Mouse (Mus musculus) embryonic facial prominence, embryonic 12.5 days (tissue): Measurements from ENCODE around the gene Abhd11. TPM values are rescaled to one million over a fixed set of nuclear protein-coding genes. Genes with fewer than 3 reads are reported as not detected.
A peak's percentile ranks its signal among the peaks of the same experiment; 100 is the strongest.

Source experiments
- ATAC-seq: fragments of 200-750 bp; cut with Nextera tagmentation; 2 replicates; pipeline ENCODE4 v1.8.0; 2017; ENCODE audit not compliant: insufficient number of reproducible peaks, insufficient read depth, low FRiP score, low TSS enrichment
- H3K27ac ChIP-seq: fragments of 300-500 bp; sonication (generic); 2 replicates; pipeline ENCODE4 v1.5.1; 2016; ENCODE audit warnings: mild to moderate bottlenecking
- H3K27me3 ChIP-seq: fragments of 300-500 bp; sonication (generic); 2 replicates; pipeline ENCODE4 v1.6.1; 2016; ENCODE audit warnings: mild to moderate bottlenecking, moderate library complexity
- H3K36me3 ChIP-seq: fragments of 300-500 bp; sonication (generic); 2 replicates; pipeline ENCODE4 v1.6.1; 2016; ENCODE audit warnings: mild to moderate bottlenecking
- H3K4me1 ChIP-seq: fragments of 300-500 bp; sonication (generic); 2 replicates; pipeline ENCODE4 v1.6.1; 2016
- H3K4me2 ChIP-seq: fragments of 300-500 bp; sonication (generic); replicated peaks from 2 replicates; pipeline ENCODE4 v1.6.1; 2016; ENCODE audit warnings: mild to moderate bottlenecking, moderate library complexity
- H3K4me3 ChIP-seq: fragments of 300-500 bp; sonication (generic); 2 replicates; pipeline ENCODE4 v1.5.1; 2016; ENCODE audit warnings: mild to moderate bottlenecking
- H3K9ac ChIP-seq: fragments of 300-500 bp; sonication (generic); 2 replicates; pipeline ENCODE4 v1.6.1; 2016; ENCODE audit warnings: mild to moderate bottlenecking, moderate library complexity
- H3K9me3 ChIP-seq: fragments of 300-500 bp; sonication (generic); 2 replicates; pipeline ENCODE4 v1.6.1; 2016; ENCODE audit warnings: mild to moderate bottlenecking, moderate library complexity
- WGBS: fragments of 180-500 bp; shearing (Covaris S2); methylation state at CpG from one replicate; pipeline ENCODE4 v1.1.7; 2016; 5-methylcytosine and 5-hydroxymethylcytosine counted together
- polyA plus RNA-seq: library from polyadenylated mRNA; unstranded; fragments of >200 nt; fragmentation: Nextera tagmentation; extraction: Ambion mirVana; gene quantifications from 2 replicates; pipeline ENCODE4 v1.2.1, GENCODE M21; 2016

Abhd11 gene
- polyA plus RNA-seq, 1 experiment from 2014 or later: 51.9 TPM

DNA sequence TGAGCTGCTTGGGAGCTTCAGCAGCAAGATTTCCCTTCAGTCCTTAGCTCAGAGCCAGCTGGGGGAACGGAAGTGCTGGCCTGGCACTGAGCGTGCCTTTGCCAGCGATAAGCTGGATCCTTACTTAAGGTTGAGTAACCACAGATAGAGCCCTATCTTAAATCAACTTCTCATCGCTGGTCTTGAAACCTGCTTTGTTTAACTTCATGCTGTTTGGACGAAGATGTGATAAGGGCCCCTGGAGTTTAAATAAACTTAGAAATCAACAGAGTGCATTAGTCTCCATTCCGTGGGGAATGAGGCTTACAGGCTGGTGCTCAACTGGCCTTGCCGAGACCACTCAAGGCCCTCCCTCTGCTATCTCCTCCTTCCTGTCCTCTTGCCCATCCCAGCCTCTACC lies 34.7 kb upstream of the Abhd11 start:
- 60% methylated on average over 7 of the region's 7 CpGs for WGBS
- Histone ChIP-seq H3K9ac (no peak overlapping the region), H3K4me1 (no peaks in the 10 kb centered on the region), H3K4me2 (no peak overlapping the region), H3K4me3 (no peak overlapping the region), H3K27me3 (no peaks in the 10 kb centered on the region), H3K9me3 (no peaks in the 10 kb centered on the region), H3K36me3 (no peaks in the 10 kb centered on the region), H3K27ac (no peak overlapping the region)
- ATAC-seq: no peak

DNA sequence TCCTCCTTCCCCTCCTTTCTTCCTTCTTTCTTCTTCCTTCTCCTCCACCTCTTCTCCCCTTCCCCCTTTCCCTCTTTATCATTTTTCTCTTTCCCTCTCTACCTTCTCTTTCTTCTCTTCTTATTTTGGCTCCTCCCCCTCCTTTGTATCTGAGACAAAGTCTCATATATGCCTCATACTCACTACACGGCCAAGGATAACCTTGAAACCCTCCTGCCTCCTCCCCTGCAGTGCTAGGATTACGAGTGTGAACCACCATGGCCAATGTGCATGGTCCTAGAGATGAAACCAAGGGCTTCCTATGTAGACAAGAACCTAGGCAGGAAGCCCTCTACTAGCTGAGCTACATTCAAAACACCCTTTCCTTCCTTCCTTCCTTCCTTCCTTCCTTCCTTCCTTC lies 34.0 kb upstream of the Abhd11 start:
- no peaks in the 10 kb centered on the region for H3K9me3 ChIP-seq
- WGBS: 62% methylated on average over 2 of the region's 2 CpGs
- no peak for ATAC-seq

DNA sequence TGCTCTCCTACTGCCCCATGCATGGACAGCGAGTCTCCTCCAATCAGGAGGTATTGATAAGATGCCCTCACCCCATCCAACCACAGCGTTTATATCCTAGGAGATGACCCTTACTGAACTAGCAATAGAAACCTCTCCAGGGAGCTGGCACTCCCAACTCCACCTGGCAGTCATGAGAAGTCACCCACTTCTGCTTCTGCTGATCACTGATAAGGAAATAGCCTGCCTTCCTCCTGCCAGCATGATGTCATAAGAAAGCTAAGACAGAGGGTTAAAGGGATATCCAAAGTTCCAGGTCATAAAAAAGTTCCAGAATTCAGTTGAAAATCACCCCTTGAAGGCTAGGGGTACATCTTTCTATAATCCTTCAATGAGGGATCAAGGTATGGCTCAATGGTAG lies 32.8 kb upstream of the Abhd11 start:
- ATAC-seq: no peak
- H3K4me3 ChIP-seq: no peak overlapping the region
- no peaks in the 10 kb centered on the region for H3K9me3 ChIP-seq
- H3K27ac ChIP-seq: no peak overlapping the region
- no peaks in the 10 kb centered on the region for H3K36me3 ChIP-seq
- H3K9ac ChIP-seq: no peak overlapping the region
- 90% methylated on average over 2 of the region's 2 CpGs for WGBS
- no peaks in the 10 kb centered on the region for H3K4me1 ChIP-seq
- no peaks in the 10 kb centered on the region for H3K27me3 ChIP-seq
- H3K4me2 ChIP-seq: no peak overlapping the region

More for the DNA sequence above, 34.0 kb upstream of the Abhd11 start:
- H3K27ac ChIP-seq: no peak overlapping the region
- H3K36me3 ChIP-seq: no peaks in the 10 kb centered on the region
- no peak overlapping the region for H3K4me3 ChIP-seq
- no peak overlapping the region for H3K9ac ChIP-seq
- H3K4me1 ChIP-seq: no peaks in the 10 kb centered on the region
- no peak overlapping the region for H3K4me2 ChIP-seq
- no peaks in the 10 kb centered on the region for H3K27me3 ChIP-seq

DNA sequence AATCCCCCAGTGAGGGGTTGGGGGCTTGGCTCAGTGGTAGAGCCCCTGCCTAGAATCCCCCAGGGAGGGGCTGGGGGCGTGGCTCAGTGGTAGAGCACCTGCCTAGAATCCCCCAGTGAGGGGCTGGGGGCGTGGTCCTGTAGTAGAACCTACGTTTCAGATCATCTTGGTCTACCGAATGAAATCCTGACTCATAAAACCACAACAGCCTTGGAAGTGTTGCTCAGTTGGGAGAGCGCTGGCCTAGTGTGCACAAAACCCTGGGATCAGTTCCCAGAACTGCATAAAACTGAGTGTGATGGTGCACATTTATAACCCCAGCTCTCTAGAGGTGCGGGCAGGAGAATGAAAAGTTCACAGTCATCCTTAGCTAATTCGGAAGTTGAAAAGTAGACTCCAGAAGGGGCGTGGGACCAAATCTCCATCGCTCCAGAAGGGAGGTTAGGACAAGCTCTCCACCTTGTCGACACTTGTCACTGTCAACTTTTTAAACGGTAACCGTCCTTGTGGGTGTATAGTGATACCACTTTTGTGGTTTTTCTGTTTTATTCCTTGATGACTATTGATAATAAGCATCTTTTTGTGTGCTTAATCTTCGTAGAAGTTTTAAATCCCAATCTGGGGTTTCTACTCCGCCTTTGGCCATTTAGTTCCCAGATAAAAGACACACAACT lies 32.2 kb upstream of the Abhd11 start:
- Histone ChIP-seq H3K9me3 (no peaks in the 10 kb centered on the region), H3K9ac (no peak overlapping the region), H3K27me3 (no peaks in the 10 kb centered on the region), H3K4me2 (no peak overlapping the region), H3K27ac (no peak overlapping the region), H3K4me3 (no peak overlapping the region), H3K4me1 (no peaks in the 10 kb centered on the region), H3K36me3 (no peaks in the 10 kb centered on the region)
- ATAC-seq: no peak
- WGBS: 88% methylated on average over 14 of the region's 14 CpGs

DNA sequence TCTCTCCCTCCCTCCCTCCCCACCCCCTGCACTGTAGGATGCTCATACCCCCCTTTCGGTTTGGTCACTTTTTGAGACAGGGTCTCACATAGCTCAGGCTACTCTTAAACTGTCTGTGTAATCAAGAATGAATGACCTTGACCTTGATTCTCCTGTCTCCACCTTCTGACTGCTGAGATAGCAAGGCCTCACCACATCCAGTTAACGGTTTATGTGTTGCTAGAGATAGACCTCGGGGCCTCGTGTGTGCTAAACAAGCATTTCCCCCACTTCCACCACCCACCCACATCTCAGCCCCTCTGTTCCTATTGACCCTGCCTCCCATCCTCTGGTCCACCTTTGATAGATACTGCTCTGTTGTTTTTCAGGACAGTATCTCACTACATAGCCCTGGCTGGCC lies 31.1 kb upstream of the Abhd11 start:
- H3K4me2 ChIP-seq: no peak overlapping the region
- no peak for ATAC-seq
- H3K36me3 ChIP-seq: no peaks in the 10 kb centered on the region
- no peak overlapping the region for H3K9ac ChIP-seq
- 81% methylated on average over 4 of the region's 4 CpGs for WGBS
- H3K9me3 ChIP-seq: no peaks in the 10 kb centered on the region
- no peaks in the 10 kb centered on the region for H3K27me3 ChIP-seq
- H3K4me1 ChIP-seq: no peaks in the 10 kb centered on the region
- no peak overlapping the region for H3K27ac ChIP-seq
- no peak overlapping the region for H3K4me3 ChIP-seq

DNA sequence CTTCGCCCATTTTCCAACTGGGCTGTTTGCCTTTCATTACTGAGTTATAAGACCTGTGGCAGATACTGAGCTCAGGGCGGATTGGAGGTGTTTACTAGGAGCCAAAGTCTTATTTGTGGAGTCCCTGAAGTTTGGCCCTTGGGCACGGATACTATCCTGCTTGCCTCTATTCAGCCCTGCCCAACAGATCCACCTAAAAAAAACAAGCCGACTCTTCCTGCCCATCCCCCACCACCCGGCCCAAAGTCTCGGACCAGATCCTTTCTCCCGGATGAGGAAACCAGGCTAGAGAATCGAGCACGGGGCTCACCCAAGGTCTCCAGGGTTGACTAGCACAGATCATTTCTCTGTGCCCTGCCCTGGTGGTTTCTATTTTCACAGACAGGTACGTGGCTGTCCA lies 27.8 kb upstream of the Abhd11 start:
- no peak overlapping the region for H3K4me2 ChIP-seq
- WGBS: 50% methylated on average over 10 of the region's 10 CpGs
- H3K27me3 ChIP-seq: peaks cover 29% of the 10 kb centered on the region
- H3K4me1 ChIP-seq: peaks cover 11% of the 10 kb centered on the region
- no peak overlapping the region for H3K27ac ChIP-seq
- ATAC-seq: no peak
- no peaks in the 10 kb centered on the region for H3K36me3 ChIP-seq
- no peak overlapping the region for H3K4me3 ChIP-seq
- no peak overlapping the region for H3K9ac ChIP-seq
- no peaks in the 10 kb centered on the region for H3K9me3 ChIP-seq

DNA sequence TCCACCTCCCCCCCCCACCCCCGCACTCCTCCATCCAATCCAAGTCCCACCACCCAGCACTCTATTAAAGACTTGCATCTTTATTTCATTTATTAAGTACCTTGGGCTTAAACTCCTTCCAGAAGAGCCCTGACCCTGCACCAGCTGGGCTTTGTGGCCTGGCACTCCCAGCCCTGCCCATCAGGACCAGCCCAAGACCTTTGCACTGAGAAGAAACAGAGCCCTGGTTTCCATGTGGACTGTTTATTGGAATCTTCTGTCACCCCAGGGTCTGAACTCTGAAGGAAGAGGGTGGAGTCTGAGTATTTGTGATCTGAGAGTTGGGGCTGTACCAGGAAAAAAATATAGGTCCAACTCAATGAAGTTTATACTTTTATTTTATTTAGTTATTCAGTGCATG lies 25.8 kb upstream of the Abhd11 start:
- H3K9me3 ChIP-seq: no peaks in the 10 kb centered on the region
- no peak overlapping the region for H3K4me2 ChIP-seq
- no peaks in the 10 kb centered on the region for H3K36me3 ChIP-seq
- H3K27ac ChIP-seq: no peak overlapping the region
- H3K4me3 ChIP-seq: no peak overlapping the region
- no peak for ATAC-seq
- H3K9ac ChIP-seq: no peak overlapping the region
- peaks cover 49% of the 10 kb centered on the region for H3K27me3 ChIP-seq
- WGBS: 86% methylated on average over 1 of the region's 1 CpGs
- peaks cover 17% of the 10 kb centered on the region for H3K4me1 ChIP-seq

DNA sequence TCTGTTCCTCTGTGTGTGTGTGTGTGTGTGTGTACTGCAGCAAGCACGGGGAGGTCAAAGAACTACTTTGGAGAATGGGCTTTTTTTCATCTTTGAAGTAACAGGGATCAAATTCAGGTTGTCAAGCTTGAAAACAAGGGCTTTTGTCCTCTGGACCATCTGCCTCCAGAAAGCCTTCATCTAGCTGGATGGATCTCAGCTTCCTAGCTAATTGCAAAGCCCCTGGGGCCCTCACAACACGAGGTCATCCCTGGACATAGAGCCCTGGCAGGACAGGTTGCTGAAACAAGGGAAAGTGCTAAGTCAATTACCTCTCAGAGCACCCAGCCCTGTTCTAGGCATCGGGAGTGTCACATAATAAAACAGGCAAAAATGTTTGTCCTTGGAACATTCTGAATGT lies 25.2 kb upstream of the Abhd11 start:
- H3K27me3 ChIP-seq: peaks cover 54% of the 10 kb centered on the region
- ATAC-seq: no peak

DNA sequence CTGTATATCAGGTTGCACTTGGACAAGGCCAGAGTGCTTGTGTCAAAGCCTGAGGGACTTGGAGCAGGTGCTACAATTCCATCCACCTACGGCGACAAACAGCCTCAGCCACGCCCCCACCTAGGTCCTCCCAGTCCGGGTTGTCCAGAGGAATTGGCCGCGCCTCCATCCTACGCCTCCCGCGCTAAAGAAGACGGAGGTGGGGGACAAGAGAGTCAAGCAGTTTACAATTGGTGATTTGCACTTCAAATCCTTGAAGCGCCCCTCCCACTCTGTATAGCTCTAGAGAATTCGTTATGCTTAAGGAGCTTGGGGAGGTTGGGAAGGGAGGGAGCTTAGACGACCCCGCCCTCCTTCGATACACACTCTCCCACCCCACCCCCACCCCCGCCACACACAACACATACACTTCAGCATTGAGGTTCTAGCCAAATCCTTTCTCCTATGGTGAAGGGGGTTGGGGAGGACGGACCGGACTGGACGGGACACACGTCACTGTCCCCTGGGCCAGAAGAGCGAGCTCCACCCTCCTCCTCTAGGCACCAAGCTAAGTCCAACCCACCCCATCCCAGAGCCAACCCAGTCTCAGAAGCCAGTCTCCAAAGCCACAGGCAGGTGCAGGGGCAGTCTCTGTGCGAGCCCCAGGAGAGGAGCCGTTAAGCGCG lies 23.2 kb upstream of the Abhd11 start, which contains the start of gene Cldn3:
TSS of gene Cldn3 (plus strand) at position 582 of the 665 bp plus-strand sequence.
- 0 out of 2 replicates have a peak within 1 kb of the TSS, but pooled peaks have one; percentile 9 for H3K27ac ChIP-seq
- WGBS: 2% methylated on average over 25 of the region's 25 CpGs

More for the DNA sequence above, 25.2 kb upstream of the Abhd11 start:
- 0 out of 2 replicates have a peak overlapping the region, but pooled peaks have one; percentile 4 for H3K27ac ChIP-seq
- no peak overlapping the region for H3K9ac ChIP-seq
- no peak overlapping the region for H3K4me2 ChIP-seq
- 4% methylated on average over 3 of the region's 3 CpGs for WGBS
- H3K4me3 ChIP-seq: no peak overlapping the region
- H3K4me1 ChIP-seq: peaks cover 17% of the 10 kb centered on the region
- no peaks in the 10 kb centered on the region for H3K36me3 ChIP-seq
- no peaks in the 10 kb centered on the region for H3K9me3 ChIP-seq

DNA sequence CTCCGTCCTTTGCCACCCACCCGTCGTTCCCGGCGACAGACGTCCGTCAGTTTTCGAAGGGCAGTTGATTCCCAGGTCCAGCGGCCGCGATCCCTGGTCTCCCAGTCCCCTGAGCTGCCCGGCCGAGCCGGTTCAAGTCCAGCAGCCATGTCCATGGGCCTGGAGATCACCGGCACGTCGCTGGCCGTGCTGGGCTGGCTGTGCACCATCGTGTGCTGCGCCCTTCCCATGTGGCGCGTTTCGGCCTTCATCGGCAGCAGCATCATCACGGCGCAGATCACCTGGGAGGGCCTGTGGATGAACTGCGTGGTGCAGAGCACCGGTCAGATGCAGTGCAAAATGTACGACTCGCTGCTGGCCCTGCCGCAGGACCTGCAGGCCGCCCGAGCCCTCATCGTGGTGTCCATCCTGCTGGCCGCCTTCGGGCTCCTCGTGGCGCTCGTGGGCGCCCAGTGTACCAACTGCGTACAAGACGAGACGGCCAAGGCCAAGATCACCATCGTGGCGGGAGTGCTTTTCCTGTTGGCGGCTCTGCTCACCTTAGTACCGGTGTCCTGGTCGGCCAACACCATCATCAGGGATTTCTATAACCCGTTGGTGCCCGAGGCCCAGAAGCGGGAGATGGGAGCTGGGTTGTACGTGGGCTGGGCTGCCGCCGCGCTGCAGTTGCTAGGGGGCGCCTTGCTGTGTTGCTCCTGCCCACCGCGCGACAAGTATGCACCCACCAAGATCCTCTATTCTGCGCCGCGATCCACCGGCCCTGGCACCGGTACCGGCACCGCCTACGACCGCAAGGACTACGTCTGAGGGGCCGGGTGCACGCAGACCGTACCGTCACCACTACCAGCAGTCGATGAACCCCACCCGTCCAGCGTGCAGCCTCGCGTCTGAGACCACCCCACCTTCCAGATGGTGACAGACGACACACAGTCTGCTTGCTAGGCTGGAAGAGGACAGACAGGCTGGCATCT lies 22.4 kb upstream of the Abhd11 start:
- H3K9ac ChIP-seq: peak overlapping the region; percentile 5
- 3% methylated on average over 79 of the region's 79 CpGs for WGBS
- H3K4me3 ChIP-seq: peak overlapping the region; percentile 29
- H3K9me3 ChIP-seq: no peaks in the 10 kb centered on the region
- 0 out of 2 replicates have a peak overlapping the region, but pooled peaks have one; percentile 9 for H3K27ac ChIP-seq
- no peaks in the 10 kb centered on the region for H3K36me3 ChIP-seq
- ATAC-seq: no peak
- peak overlapping the region; percentile 40 for H3K4me2 ChIP-seq
- H3K4me1 ChIP-seq: peaks cover 17% of the 10 kb centered on the region
- peaks cover 57% of the 10 kb centered on the region for H3K27me3 ChIP-seq

More for the DNA sequence above, 23.2 kb upstream of the Abhd11 start, which contains the start of gene Cldn3:
- peak; percentile 76 for ATAC-seq
- Histone ChIP-seq H3K36me3 (no peaks in the 10 kb centered on the region), H3K9me3 (no peaks in the 10 kb centered on the region), H3K27me3 (peaks cover 57% of the 10 kb centered on the region), H3K4me1 (peaks cover 17% of the 10 kb centered on the region), H3K4me2 (peak within 1 kb of the TSS; percentile 40), H3K4me3 (peak within 1 kb of the TSS; percentile 29), H3K9ac (peak within 1 kb of the TSS; percentile 5)

DNA sequence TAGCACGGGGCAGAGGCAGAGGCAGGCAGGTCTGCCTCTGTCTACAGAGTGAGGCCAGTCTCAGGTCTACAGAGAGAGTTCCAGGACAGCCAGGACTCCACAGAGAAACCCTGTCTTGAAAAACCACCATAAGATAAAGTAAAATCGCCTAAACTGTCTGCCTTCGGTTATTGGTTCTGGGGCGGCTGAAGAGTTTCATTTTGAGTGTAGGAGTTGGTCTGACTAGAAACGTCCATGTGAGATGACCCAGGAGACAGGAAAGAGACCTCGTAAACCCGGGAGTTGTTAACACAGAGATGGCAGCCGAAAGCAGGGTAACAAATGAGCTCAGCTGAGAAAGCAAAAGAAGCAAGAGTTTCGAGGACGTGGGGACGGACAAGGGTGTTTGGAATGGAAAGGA lies 19.8 kb upstream of the Abhd11 start:
- Histone ChIP-seq H3K36me3 (no peaks in the 10 kb centered on the region), H3K4me1 (peaks cover 17% of the 10 kb centered on the region), H3K9me3 (no peaks in the 10 kb centered on the region), H3K27me3 (peaks cover 48% of the 10 kb centered on the region), H3K9ac (no peak overlapping the region), H3K4me2 (no peak overlapping the region), H3K27ac (no peak overlapping the region), H3K4me3 (no peak overlapping the region)
- ATAC-seq: no peak
- 76% methylated on average over 11 of the region's 11 CpGs for WGBS
